Mouse (Mus musculus): ENCODE measurements around the gene Igll1. TPM values are rescaled to one million over a fixed set of nuclear protein-coding genes. Genes with fewer than 3 reads are reported as not detected.
A peak's percentile ranks its signal among the peaks of the same experiment; 100 is the strongest.

Igll1 gene
- polyA plus RNA-seq (2014; fragmentation: Nextera tagmentation; extraction: Ambion mirVana) = 0.35 TPM in 1 of 2 replicates, not detected in the other

DNA sequence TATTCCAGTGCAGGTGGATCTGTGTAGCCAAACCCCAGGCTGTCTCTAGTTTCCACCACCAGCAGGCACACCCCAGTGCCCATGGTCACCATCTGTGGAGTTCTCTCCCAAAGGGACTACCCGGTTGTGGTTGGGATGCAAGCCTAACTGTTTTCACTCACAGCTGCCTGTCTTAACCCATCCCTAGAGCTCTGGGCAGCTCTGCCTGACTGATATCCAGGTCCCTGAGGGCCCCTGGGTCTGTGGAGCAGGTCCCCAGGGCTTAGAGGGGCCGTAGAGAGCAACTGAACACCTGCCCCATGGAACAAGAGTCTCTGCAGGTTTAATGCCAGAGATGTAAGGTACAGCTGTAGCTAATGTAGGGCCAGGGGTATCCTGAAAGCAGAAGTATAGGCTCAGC, at the start of gene Igll1:
Gene Igll1 (minus strand): TSS at position 8 of the 400 bp plus-strand sequence.
- Histone ChIP-seq H3K27ac (ENCODE audit: low read depth, low read length) (no peak within 1 kb of the TSS), H3K36me3 (ENCODE audit: control insufficient read depth, insufficient read depth, low read length) (no peaks in the 10 kb centered on the region), H3K4me3 (ENCODE audit: low read depth, low read length) (no peak within 1 kb of the TSS), H3K9ac (ENCODE audit: low read length) (no peak within 1 kb of the TSS), H3K27me3 (replicated peaks; ENCODE audit: control insufficient read depth, insufficient read depth, low read length) (no peaks in the 10 kb centered on the region), H3K4me2 (ENCODE audit: low read length) (no peak within 1 kb of the TSS), H3K9me3 (replicated peaks; ENCODE audit: control insufficient read depth, low read length) (no peaks in the 10 kb centered on the region), H3K4me1 (ENCODE audit: control insufficient read depth, insufficient read depth, low read length) (no peaks in the 10 kb centered on the region)
- WGBS = 82% methylated on average over 2 of the region's 2 CpGs
- DNase-seq (ENCODE audit: low spot score) (no peak), ATAC-seq (no peak)

DNA sequence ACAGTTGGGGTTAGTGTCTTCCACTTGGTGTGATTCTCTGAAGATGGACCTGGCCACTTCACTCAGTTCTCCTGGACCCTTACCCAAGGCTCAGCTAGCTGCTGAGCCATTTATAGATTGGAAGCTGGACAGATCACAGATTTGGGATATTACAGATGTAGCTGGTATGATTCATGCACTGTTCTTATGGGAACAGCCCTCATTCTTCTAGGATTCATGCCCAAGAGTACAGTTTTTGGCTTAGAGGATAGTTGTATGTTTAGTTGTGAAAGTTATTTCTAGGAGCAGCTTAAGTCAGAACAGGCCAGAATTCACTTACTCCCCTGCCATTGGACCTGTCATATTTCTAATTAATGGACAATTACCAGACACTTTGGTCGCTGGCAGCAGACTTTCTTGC, 49.7 kb upstream of the Igll1 start:
- Histone ChIP-seq H3K9me3 (replicated peaks; ENCODE audit: control insufficient read depth, low read length) (no peaks in the 10 kb centered on the region), H3K27ac (ENCODE audit: low read depth, low read length) (no peak overlapping the region), H3K36me3 (ENCODE audit: control insufficient read depth, insufficient read depth, low read length) (peaks cover 78% of the 10 kb centered on the region), H3K4me3 (ENCODE audit: low read depth, low read length) (no peak overlapping the region), H3K4me1 (ENCODE audit: control insufficient read depth, insufficient read depth, low read length) (no peaks in the 10 kb centered on the region), H3K27me3 (replicated peaks; ENCODE audit: control insufficient read depth, insufficient read depth, low read length) (no peaks in the 10 kb centered on the region), H3K4me2 (ENCODE audit: low read length) (no peak overlapping the region), H3K9ac (ENCODE audit: low read length) (no peak overlapping the region)
- 91% methylated on average over 1 of the region's 1 CpGs for WGBS
- ATAC-seq (no peak), DNase-seq (ENCODE audit: low spot score) (no peak)

DNA sequence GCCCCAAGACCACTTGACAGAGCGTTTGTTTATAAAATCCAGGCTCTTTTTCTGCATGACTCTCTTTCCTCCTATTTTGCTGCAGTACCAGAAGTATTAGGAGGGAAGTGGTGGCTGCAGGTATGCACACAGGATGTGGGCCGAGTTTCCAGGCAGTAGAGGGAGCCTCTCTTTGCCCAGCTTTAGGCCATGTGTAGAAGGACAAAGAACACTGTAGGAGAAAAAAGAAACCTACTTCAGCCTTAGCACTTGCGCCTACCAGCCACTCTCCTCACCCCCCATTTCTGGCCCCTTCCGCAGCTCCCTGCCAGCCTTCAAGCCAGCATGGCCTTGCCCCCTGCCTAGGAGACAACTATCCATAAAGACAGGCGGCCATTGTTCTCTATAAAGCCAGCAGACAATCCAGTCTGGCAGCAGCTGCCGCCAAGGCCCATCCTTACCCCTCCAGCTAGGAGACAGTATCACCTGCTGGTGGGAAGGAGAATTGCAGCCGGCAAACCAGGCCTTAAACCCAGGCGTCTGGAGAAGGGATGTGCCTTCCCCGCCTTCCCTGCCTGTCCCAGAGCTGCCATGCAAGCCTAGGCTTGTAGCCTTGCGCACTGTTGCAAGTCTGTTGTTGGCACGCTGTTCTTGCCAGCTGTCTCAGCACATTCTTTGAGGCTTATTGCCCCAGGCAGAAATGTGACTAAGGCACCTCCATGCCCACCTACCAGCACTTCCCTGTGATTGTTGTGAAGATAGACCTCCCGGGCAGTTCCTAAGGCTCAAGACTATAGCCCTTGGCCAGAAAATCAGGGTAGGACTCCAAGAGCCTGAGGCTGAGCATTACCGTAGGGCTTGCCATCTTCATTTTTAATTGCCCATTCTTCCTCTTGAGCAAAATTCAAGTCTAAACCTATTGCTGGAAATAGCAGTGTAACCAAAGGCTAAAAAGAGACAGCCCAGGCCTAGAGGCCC, 48.1 kb upstream of the Igll1 start:
- Histone ChIP-seq H3K9ac (ENCODE audit: low read length) (0 out of 2 replicates have a peak overlapping the region, but pooled peaks have one; percentile 5), H3K36me3 (ENCODE audit: control insufficient read depth, insufficient read depth, low read length) (peaks cover 71% of the 10 kb centered on the region), H3K9me3 (replicated peaks; ENCODE audit: control insufficient read depth, low read length) (no peaks in the 10 kb centered on the region), H3K4me3 (ENCODE audit: low read depth, low read length) (no peak overlapping the region), H3K27me3 (replicated peaks; ENCODE audit: control insufficient read depth, insufficient read depth, low read length) (no peaks in the 10 kb centered on the region), H3K4me1 (ENCODE audit: control insufficient read depth, insufficient read depth, low read length) (no peaks in the 10 kb centered on the region), H3K4me2 (ENCODE audit: low read length) (no peak overlapping the region), H3K27ac (ENCODE audit: low read depth, low read length) (peak overlapping the region; percentile 68)
- DNase-seq (ENCODE audit: low spot score) (peak; percentile 92), ATAC-seq (peak; percentile 94)
- 28% methylated on average over 13 of the region's 13 CpGs for WGBS

DNA sequence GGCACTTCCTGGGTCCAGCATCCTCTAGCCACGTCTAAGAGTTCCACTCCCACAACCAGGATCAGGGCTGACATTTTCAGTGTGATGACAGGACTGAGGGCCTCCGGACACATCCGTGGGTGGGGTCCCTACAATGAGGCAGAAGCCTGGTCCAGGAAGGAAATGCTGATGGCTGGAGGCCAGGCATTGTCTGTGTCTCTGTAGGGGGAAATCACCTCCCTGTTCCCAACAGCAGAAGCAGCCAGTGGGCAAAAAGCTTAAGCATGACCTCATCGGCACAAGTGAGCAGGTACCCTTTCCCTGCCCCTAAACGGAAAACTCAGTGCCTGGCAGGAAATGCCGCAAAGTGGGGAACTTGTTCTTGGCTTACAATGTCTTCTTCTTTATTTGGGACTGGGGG, 44.0 kb upstream of the Igll1 start:
- H3K27ac ChIP-seq (ENCODE audit: low read depth, low read length) = no peak overlapping the region; the same call in 1 of the 2 replicates
- no peaks in the 10 kb centered on the region for H3K9me3 ChIP-seq (replicated peaks; ENCODE audit: control insufficient read depth, low read length)
- DNase-seq (ENCODE audit: low spot score) (no peak), ATAC-seq (no peak)
- no peak overlapping the region for H3K9ac ChIP-seq (ENCODE audit: low read length)
- no peaks in the 10 kb centered on the region for H3K27me3 ChIP-seq (replicated peaks; ENCODE audit: control insufficient read depth, insufficient read depth, low read length)
- H3K4me1 ChIP-seq (ENCODE audit: control insufficient read depth, insufficient read depth, low read length) = no peaks in the 10 kb centered on the region
- no peak overlapping the region for H3K4me2 ChIP-seq (ENCODE audit: low read length)
- H3K4me3 ChIP-seq (ENCODE audit: low read depth, low read length) = no peak overlapping the region
- H3K36me3 ChIP-seq (ENCODE audit: control insufficient read depth, insufficient read depth, low read length) = peaks cover 68% of the 10 kb centered on the region
- 86% methylated on average over 6 of the region's 6 CpGs for WGBS

DNA sequence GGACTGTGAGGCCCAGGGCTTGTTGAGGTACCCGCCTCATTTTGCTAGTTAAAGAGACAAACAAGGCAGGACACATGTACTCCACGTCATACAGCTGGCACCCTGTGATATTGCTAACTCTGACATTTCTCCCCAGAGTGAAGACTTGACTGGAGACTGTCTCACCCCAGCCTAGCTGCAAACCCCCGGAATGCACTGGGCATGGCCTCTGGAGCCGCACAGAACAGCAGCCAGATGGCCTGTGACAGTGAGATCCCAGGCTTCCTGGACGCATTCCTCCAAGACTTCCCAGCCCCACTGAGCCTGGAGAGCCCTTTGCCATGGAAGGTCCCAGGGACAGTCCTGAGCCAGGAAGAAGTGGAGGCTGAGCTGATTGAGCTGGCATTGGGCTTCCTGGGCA, 39.4 kb upstream of the Igll1 start:
- no peak overlapping the region for H3K4me3 ChIP-seq (ENCODE audit: low read depth, low read length)
- no peak overlapping the region for H3K27ac ChIP-seq (ENCODE audit: low read depth, low read length)
- H3K4me1 ChIP-seq (ENCODE audit: control insufficient read depth, insufficient read depth, low read length) = no peaks in the 10 kb centered on the region
- H3K9me3 ChIP-seq (replicated peaks; ENCODE audit: control insufficient read depth, low read length) = no peaks in the 10 kb centered on the region
- H3K27me3 ChIP-seq (replicated peaks; ENCODE audit: control insufficient read depth, insufficient read depth, low read length) = no peaks in the 10 kb centered on the region
- WGBS = 92% methylated on average over 5 of the region's 5 CpGs
- ATAC-seq = no peak
- H3K4me2 ChIP-seq (ENCODE audit: low read length) = no peak overlapping the region
- DNase-seq (ENCODE audit: low spot score) = no peak
- H3K9ac ChIP-seq (ENCODE audit: low read length) = no peak overlapping the region
- peaks cover 39% of the 10 kb centered on the region for H3K36me3 ChIP-seq (ENCODE audit: control insufficient read depth, insufficient read depth, low read length)

DNA sequence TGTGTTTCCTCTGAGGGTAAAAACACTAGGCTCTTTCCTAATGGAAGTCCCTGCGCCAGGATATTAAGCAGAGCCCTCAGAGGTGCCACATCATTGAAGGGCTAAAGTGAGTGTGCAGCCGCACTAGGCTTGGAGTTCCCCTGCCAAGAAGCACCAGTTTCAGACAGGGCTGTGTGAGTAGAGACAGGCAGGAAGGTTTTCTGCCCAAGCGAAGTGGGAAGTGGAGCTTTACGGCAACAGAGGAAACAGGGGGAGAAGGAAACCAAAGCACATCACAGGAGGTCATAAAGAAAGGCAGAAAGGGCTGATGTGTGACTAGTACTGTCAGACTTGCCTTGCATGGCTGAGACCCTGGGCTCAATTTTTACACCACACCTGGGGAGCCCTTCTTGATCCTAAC, 38.5 kb upstream of the Igll1 start:
- Histone ChIP-seq H3K4me3 (ENCODE audit: low read depth, low read length) (no peak overlapping the region), H3K27ac (ENCODE audit: low read depth, low read length) (no peak overlapping the region), H3K9ac (ENCODE audit: low read length) (no peak overlapping the region), H3K36me3 (ENCODE audit: control insufficient read depth, insufficient read depth, low read length) (peaks cover 33% of the 10 kb centered on the region), H3K27me3 (replicated peaks; ENCODE audit: control insufficient read depth, insufficient read depth, low read length) (no peaks in the 10 kb centered on the region), H3K4me2 (ENCODE audit: low read length) (no peak overlapping the region), H3K4me1 (ENCODE audit: control insufficient read depth, insufficient read depth, low read length) (peaks cover 6% of the 10 kb centered on the region), H3K9me3 (replicated peaks; ENCODE audit: control insufficient read depth, low read length) (no peaks in the 10 kb centered on the region)
- ATAC-seq (no peak), DNase-seq (ENCODE audit: low spot score) (no peak)
- WGBS = 87% methylated on average over 4 of the region's 4 CpGs

DNA sequence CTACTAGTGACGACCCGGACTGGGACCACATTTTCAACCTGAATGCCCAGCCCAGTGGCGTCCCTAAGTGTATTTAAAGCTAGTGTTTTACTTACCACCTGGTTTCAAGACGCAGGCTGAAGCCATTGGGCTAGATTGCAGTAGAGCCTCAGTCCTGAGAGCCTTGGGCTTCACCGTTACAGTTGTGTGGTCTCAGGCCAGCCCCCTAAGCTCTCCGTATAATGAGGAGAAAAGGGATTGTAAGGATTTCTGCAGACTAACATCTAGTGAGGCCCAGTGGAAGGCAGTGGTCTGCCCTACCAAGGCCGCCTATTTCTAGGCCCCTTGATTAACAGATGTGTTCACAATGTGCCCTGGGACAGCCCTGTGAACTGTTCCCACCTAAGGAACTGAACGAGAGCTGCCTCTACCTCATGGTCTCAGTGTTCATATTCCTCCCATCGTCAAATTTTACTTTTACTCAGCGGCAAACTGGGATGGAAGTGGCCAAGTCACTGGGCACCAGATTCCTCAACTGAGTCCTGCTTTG, 33.3 kb upstream of the Igll1 start:
- H3K4me1 ChIP-seq (ENCODE audit: control insufficient read depth, insufficient read depth, low read length) = peaks cover 8% of the 10 kb centered on the region
- WGBS = 26% methylated on average over 10 of the region's 10 CpGs
- no peaks in the 10 kb centered on the region for H3K27me3 ChIP-seq (replicated peaks; ENCODE audit: control insufficient read depth, insufficient read depth, low read length)
- peak overlapping the region; percentile 52 for H3K4me3 ChIP-seq (ENCODE audit: low read depth, low read length)
- H3K27ac ChIP-seq (ENCODE audit: low read depth, low read length) = peak overlapping the region; percentile 11; the same call in 1 of the 2 replicates
- peak; percentile 5 for DNase-seq (ENCODE audit: low spot score)
- H3K4me2 ChIP-seq (ENCODE audit: low read length) = peak overlapping the region; percentile 69
- H3K9me3 ChIP-seq (replicated peaks; ENCODE audit: control insufficient read depth, low read length) = no peaks in the 10 kb centered on the region
- peak overlapping the region; percentile 77 for H3K9ac ChIP-seq (ENCODE audit: low read length)
- peaks cover 21% of the 10 kb centered on the region for H3K36me3 ChIP-seq (ENCODE audit: control insufficient read depth, insufficient read depth, low read length)
- no peak; the same call in 1 of the 2 replicates for ATAC-seq

DNA sequence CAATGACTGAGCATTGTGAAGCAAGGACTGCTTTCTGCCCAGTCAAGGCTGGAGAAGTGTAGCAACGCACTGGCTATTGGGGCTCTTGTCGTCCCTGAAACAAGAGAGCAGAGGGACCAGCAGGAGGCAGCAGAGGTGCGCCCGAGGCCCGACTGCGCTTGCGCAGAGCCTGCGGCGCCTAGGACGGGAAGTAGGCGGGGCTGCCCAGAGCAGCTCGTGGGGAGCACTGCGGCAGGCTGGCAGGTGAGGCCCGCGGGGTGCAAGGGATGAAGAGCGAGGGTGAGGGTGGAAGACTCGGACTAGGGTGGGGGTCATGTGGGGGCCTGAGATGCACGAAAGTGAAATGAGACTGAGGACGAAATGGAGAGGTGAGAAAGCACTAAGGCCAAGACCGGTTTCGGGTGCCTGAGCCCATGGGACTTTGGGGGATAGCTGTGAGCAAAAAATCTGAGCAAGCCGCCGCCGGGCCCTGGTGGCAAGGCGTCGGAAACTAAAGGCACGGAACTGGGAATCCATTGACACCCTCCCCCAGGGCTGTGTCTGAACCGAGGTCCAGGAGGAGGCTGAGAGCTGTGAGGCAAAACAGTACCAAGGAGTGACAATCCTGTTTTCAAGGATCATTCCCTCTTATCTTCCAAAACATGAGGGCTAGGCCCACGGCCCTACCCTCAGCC, 32.7 kb upstream of the Igll1 start, which contains the start of gene Ppm1f:
Gene Ppm1f (plus strand): TSS at position 88 of the 674 bp plus-strand sequence.
- H3K27ac ChIP-seq (ENCODE audit: low read depth, low read length) = peak within 1 kb of the TSS; percentile 11
- ATAC-seq (peak; percentile 95), DNase-seq (ENCODE audit: low spot score) (peak; percentile 94)
- peak within 1 kb of the TSS; percentile 77 for H3K9ac ChIP-seq (ENCODE audit: low read length)
- H3K4me2 ChIP-seq (ENCODE audit: low read length) = peak within 1 kb of the TSS; percentile 69
- no peaks in the 10 kb centered on the region for H3K27me3 ChIP-seq (replicated peaks; ENCODE audit: control insufficient read depth, insufficient read depth, low read length)
- H3K4me3 ChIP-seq (ENCODE audit: low read depth, low read length) = peak within 1 kb of the TSS; percentile 52
- H3K36me3 ChIP-seq (ENCODE audit: control insufficient read depth, insufficient read depth, low read length) = peaks cover 27% of the 10 kb centered on the region
- no peaks in the 10 kb centered on the region for H3K9me3 ChIP-seq (replicated peaks; ENCODE audit: control insufficient read depth, low read length)
- peaks cover 8% of the 10 kb centered on the region for H3K4me1 ChIP-seq (ENCODE audit: control insufficient read depth, insufficient read depth, low read length)
- WGBS = 1% methylated on average over 29 of the region's 29 CpGs

Data from forebrain, embryonic 14.5 days (tissue).